Mouse (Mus musculus) c-Kit-positive CD71-positive TER-119-positive erythroid progenitor cells, embryonic 14.5 days (primary cell): Measurements from ENCODE around the gene Gm2974.
"Not testable (repeated sequence)": the region's sequence is repeated elsewhere in the genome, so short reads cannot be mapped to it uniquely, and the experiment has no call there.

Experiments used
- DNase-seq: peaks from one replicate; pipeline ENCODE4 v3.0.0-alpha.2; 2013; ENCODE audit warnings: low spot score

Gene Gm2974

DNA sequence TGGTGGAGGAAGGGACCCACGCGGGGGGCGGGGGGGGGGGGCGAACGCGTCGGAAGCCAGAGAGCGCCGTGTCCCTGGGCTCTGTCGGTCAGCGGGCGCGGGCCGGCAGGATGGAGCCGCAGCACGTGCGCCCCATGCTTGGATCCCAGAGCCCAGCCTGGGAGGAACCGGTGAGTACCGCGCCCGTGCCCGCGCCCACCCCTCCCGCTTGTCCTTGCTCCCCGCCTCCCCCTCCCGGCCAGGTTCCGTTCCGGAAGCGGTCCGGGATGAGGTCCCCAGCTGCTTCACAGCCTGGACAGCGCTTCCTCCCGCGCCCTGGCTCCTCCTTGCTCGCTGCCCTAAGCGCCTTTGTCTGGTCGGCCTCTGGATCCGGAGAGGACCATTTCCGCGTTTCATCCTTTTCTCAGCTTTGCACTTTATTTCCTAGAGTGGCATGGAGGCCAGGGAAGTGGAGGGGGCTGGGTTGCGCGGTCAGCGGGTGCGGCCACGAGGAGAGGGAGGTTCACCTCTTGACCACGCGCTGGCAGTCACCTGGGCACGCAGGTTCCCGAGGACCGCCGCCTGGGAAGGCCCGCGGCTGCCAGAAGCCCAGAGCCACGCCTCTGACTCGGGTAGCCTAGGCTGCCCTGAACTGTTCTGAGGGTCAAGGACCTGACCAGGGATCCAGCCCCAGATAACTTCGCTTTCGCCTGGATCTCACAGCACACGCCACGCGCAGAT lies at the start of gene Gm2974:
Gm2974 (plus strand) TSS at position 86 of the 720 bp plus-strand sequence.
- DNase-seq = not testable (repeated sequence)

DNA sequence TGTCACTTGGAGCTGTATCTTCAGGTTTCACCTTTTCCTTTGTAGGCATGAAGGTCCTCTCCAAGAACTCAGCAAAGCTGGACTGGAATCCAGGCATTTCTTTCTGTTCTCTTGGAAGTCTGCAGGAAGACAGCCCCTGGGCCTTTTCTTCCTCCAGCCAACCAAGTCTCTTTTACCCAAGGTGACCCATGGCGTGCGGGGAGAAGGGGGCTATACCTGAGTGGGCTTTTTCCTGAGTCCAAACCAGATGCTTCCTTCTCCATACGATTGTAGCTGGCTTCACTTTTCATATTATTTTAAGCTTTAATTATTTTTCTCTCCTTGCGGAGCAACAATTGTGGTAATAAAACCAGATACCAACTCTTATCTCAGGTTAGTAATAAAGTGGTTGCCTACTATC lies 40.7 kb upstream of the Gm2974 start:
- not testable (repeated sequence) for DNase-seq

DNA sequence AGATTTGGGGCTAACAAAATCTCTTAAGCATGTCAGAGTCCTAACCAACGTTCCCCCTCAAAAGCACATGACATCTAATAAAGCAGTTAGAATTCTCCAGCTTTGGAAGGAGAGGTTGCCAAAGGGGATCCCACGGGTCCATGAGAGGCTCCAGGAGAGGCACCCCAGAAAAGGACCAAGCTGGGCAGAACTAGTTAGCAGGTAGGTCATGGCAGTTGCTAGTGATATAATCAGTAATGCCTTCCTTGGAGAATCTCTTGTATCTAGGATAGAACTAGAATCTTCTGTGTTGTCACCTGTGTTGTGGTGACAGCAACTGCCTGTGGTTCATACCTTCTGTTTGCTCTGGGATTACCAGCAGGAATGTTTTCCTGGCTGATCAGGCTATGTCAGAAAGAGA lies 17.6 kb upstream of the Gm2974 start, which contains the start of gene Gm3127:
Gm3127 (plus strand) TSS at position 301 of the 400 bp plus-strand sequence.
- DNase-seq = not testable (repeated sequence)

DNA sequence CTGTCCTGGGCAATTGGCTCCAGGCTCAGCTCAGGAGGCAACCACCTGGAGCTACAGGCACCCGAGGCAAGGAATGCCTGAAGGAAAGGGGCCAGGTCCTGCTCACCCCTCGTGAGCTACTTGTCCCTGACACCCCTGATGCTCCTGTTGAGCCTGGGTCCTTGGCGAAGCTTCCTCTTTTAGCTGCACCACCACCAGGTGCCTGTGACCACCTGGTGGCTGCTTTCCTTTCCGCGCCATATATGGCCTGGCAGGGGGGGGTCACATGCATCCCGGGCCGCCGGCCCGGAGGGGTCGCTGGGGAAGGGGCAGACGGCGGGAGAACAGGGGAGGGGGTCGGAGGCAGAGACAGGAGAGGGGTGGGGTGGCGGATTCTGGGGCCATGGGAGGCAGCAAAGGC lies 346 bp upstream of the Gm2974 start:
- DNase-seq = not testable (repeated sequence)

DNA sequence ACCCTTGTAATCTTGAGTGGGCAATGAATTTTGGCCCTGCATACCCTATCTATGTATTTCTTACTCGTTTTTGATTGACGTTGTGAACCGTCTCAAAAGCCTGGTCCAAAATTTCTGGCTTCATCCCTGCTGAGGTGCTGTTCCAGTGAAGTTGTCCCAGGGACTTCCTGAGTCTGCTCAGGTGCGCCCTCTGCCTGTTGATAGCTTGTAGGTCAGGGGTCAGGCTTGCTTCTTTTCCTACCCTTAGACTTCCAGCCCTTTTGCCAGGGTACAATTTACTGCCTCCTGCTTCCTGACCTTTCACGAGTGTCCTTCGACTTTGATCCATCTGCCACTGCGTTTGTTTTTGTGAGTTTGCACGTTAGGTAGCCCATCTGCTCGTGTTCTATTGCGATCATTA lies 999 bp downstream of the Gm2974 start:
- DNase-seq = not testable (repeated sequence)

- not testable (repeated sequence) for DNase-seq
Observed at GRCm38 (mm10) chr14:4249331-4249730, 67.0 kb downstream of the Gm2974 start, which contains the start of gene Gm3138. Gm3138 (plus strand) TSS chr14:4249631.
